Mouse (Mus musculus) kidney, adult 2 months (tissue): ENCODE results near the gene Ttll13.

Source experiments
- CTCF ChIP-seq: fragments of 200-500 bp; conservative IDR thresholded peaks from 2 replicates; pipeline ENCODE4 v1.5.1; 2011; ENCODE audit warnings: low read depth, mild to moderate bottlenecking, control low read depth, low read length, moderate library complexity, mixed read lengths; ENCODE audit not compliant: insufficient read depth, insufficient read length
- POLR2A ChIP-seq: fragments of 200-500 bp; IDR thresholded peaks from one replicate; pipeline ENCODE4 v1.6.1; 2011; ENCODE audit warnings: low read depth, low read length, control low read depth

DNA sequence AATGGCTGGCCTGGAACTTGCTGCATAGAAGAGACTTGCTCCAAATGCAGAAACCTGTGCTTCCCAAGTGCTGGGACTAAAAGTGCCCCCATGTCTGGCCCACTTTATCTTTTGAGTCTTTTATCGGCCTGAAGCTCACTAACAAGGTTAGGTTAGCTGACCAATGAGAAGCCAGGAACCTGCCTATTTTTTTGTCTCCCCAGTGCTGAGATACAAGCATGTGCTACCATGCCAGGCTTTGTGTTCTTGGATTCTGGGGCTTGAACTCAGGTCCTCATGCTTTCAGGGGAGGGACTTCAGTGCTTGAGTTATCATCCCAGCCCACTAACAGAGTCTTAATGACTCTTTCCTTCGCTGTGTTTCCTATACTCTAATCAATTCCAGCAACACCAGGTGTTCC lies 11.5 kb downstream of the Ttll13 start:
- TF ChIP-seq POLR2A (no peak), CTCF (no peak)
